Mouse (Mus musculus) heart, postnatal 0 days (tissue): ENCODE data around the gene Pet117.
"Not testable (repeated sequence)": the region's sequence is repeated elsewhere in the genome, so short reads cannot be mapped to it uniquely, and the experiment has no call there.

Source experiments
- CTCF ChIP-seq: IDR thresholded peaks from 2 replicates; pipeline ENCODE4 v1.5.1; 2016; ENCODE audit warnings: antibody characterized with exemption, control low read depth, low read depth
- EP300 ChIP-seq: IDR thresholded peaks from 2 replicates; pipeline ENCODE4 v1.6.1; 2016; ENCODE audit warnings: antibody characterized with exemption, low read depth

- not testable (repeated sequence) for TF ChIP-seq EP300, CTCF
Observed at GRCm38 (mm10) chr2:144338149-144338548, 30.6 kb upstream of the Pet117 start.
